Mouse (Mus musculus): ENCODE measurements around the gene Sh3bp4. TPM values are rescaled to one million over a fixed set of nuclear protein-coding genes. Genes with fewer than 3 reads are reported as not detected.

The Sh3bp4 gene
- polyA plus RNA-seq, 1 experiment from 2014 or later, result 13.7 TPM

GRCm38 (mm10) chr1:89068812-89069211, 1.4 kb upstream of the Sh3bp4 start:
- WGBS, result 56% methylated on average over 5 of the region's 5 CpGs
- H3K4me3 ChIP-seq (ENCODE audit: low read length), result no peak overlapping the region
- no peaks in the 10 kb centered on the region for H3K27me3 ChIP-seq (replicated peaks; ENCODE audit: control insufficient read depth, insufficient read depth, low read length)
- H3K9me3 ChIP-seq (ENCODE audit: control insufficient read depth, low read length), result no peaks in the 10 kb centered on the region
- H3K27ac ChIP-seq (ENCODE audit: low read depth, low read length), result no peak overlapping the region
- H3K36me3 ChIP-seq (ENCODE audit: control insufficient read depth, insufficient read depth, low read length), result no peaks in the 10 kb centered on the region
- no peak overlapping the region for H3K9ac ChIP-seq (ENCODE audit: low read depth, low read length)
- peak overlapping the region; percentile 74; the same call in 1 of the 2 replicates for H3K4me2 ChIP-seq (ENCODE audit: low read length)
- ATAC-seq, result no peak
- H3K4me1 ChIP-seq (ENCODE audit: control insufficient read depth, insufficient read depth, low read depth, low read length), result peaks cover 25% of the 10 kb centered on the region

GRCm38 (mm10) chr1:89069479-89070102, 624 bp upstream of the Sh3bp4 start:
- ATAC-seq, result peak; percentile 34
- peaks cover 25% of the 10 kb centered on the region for H3K4me1 ChIP-seq (ENCODE audit: control insufficient read depth, insufficient read depth, low read depth, low read length)
- no peaks in the 10 kb centered on the region for H3K36me3 ChIP-seq (ENCODE audit: control insufficient read depth, insufficient read depth, low read length)
- H3K27ac ChIP-seq (ENCODE audit: low read depth, low read length), result peak overlapping the region; percentile 67
- peak overlapping the region; percentile 89 for H3K4me3 ChIP-seq (ENCODE audit: low read length)
- H3K4me2 ChIP-seq (ENCODE audit: low read length), result peak overlapping the region; percentile 74
- H3K9ac ChIP-seq (ENCODE audit: low read depth, low read length), result peak overlapping the region; percentile 77
- H3K9me3 ChIP-seq (ENCODE audit: control insufficient read depth, low read length), result no peaks in the 10 kb centered on the region
- under 1% methylated on average over 25 of the region's 25 CpGs for WGBS
- no peaks in the 10 kb centered on the region for H3K27me3 ChIP-seq (replicated peaks; ENCODE audit: control insufficient read depth, insufficient read depth, low read length)

- Histone ChIP-seq H3K9ac (ENCODE audit: low read depth, low read length) (peak overlapping the region; percentile 77), H3K27me3 (replicated peaks; ENCODE audit: control insufficient read depth, insufficient read depth, low read length) (no peaks in the 10 kb centered on the region), H3K27ac (ENCODE audit: low read depth, low read length) (peak overlapping the region; percentile 82), H3K9me3 (ENCODE audit: control insufficient read depth, low read length) (no peaks in the 10 kb centered on the region), H3K4me2 (ENCODE audit: low read length) (peak overlapping the region; percentile 74), H3K4me1 (ENCODE audit: control insufficient read depth, insufficient read depth, low read depth, low read length) (peaks cover 25% of the 10 kb centered on the region), H3K36me3 (ENCODE audit: control insufficient read depth, insufficient read depth, low read length) (no peaks in the 10 kb centered on the region), H3K4me3 (ENCODE audit: low read length) (peak overlapping the region; percentile 89)
- ATAC-seq, result peak; percentile 14
- WGBS, result 0% methylated on average over 23 of the region's 28 CpGs
These were observed 701 bp downstream of the Sh3bp4 start for GRCm38 (mm10) chr1:89070871-89071361.

- ATAC-seq, result no peak
- WGBS, result 5% methylated on average over 15 of the region's 15 CpGs
- peak overlapping the region; percentile 89 for H3K4me3 ChIP-seq (ENCODE audit: low read length)
- no peaks in the 10 kb centered on the region for H3K36me3 ChIP-seq (ENCODE audit: control insufficient read depth, insufficient read depth, low read length)
- H3K9ac ChIP-seq (ENCODE audit: low read depth, low read length), result peak overlapping the region; percentile 77
- H3K27me3 ChIP-seq (replicated peaks; ENCODE audit: control insufficient read depth, insufficient read depth, low read length), result no peaks in the 10 kb centered on the region
- H3K9me3 ChIP-seq (ENCODE audit: control insufficient read depth, low read length), result no peaks in the 10 kb centered on the region
- peaks cover 25% of the 10 kb centered on the region for H3K4me1 ChIP-seq (ENCODE audit: control insufficient read depth, insufficient read depth, low read depth, low read length)
- peak overlapping the region; percentile 36; the same call in 1 of the 2 replicates for H3K27ac ChIP-seq (ENCODE audit: low read depth, low read length)
- H3K4me2 ChIP-seq (ENCODE audit: low read length), result peak overlapping the region; percentile 74
These were observed 1.3 kb downstream of the Sh3bp4 start for GRCm38 (mm10) chr1:89071371-89072142.

GRCm38 (mm10) chr1:89072143-89072990, 2.2 kb downstream of the Sh3bp4 start:
- no peak for ATAC-seq
- peak overlapping the region; percentile 74 for H3K4me2 ChIP-seq (ENCODE audit: low read length)
- peak overlapping the region; percentile 36; the same call in 1 of the 2 replicates for H3K27ac ChIP-seq (ENCODE audit: low read depth, low read length)
- H3K4me3 ChIP-seq (ENCODE audit: low read length), result peak overlapping the region; percentile 89
- H3K9ac ChIP-seq (ENCODE audit: low read depth, low read length), result peak overlapping the region; percentile 39
- H3K4me1 ChIP-seq (ENCODE audit: control insufficient read depth, insufficient read depth, low read depth, low read length), result peaks cover 25% of the 10 kb centered on the region
- WGBS, result 13% methylated on average over 14 of the region's 14 CpGs
- H3K9me3 ChIP-seq (ENCODE audit: control insufficient read depth, low read length), result no peaks in the 10 kb centered on the region
- H3K36me3 ChIP-seq (ENCODE audit: control insufficient read depth, insufficient read depth, low read length), result no peaks in the 10 kb centered on the region
- no peaks in the 10 kb centered on the region for H3K27me3 ChIP-seq (replicated peaks; ENCODE audit: control insufficient read depth, insufficient read depth, low read length)

GRCm38 (mm10) chr1:89073291-89073846, 3.2 kb downstream of the Sh3bp4 start:
- no peak for ATAC-seq
- Histone ChIP-seq H3K9me3 (ENCODE audit: control insufficient read depth, low read length) (no peaks in the 10 kb centered on the region), H3K9ac (ENCODE audit: low read depth, low read length) (no peak overlapping the region), H3K4me3 (ENCODE audit: low read length) (no peak overlapping the region; the same call in 1 of the 2 replicates), H3K27me3 (replicated peaks; ENCODE audit: control insufficient read depth, insufficient read depth, low read length) (no peaks in the 10 kb centered on the region), H3K4me2 (ENCODE audit: low read length) (peak overlapping the region; percentile 74), H3K4me1 (ENCODE audit: control insufficient read depth, insufficient read depth, low read depth, low read length) (peaks cover 25% of the 10 kb centered on the region), H3K27ac (ENCODE audit: low read depth, low read length) (0 out of 2 replicates have a peak overlapping the region, but pooled peaks have one; percentile 20), H3K36me3 (ENCODE audit: control insufficient read depth, insufficient read depth, low read length) (no peaks in the 10 kb centered on the region)
- WGBS, result 59% methylated on average over 5 of the region's 5 CpGs

- Histone ChIP-seq H3K4me2 (ENCODE audit: low read length) (no peak overlapping the region), H3K4me1 (ENCODE audit: control insufficient read depth, insufficient read depth, low read depth, low read length) (peaks cover 16% of the 10 kb centered on the region), H3K9me3 (ENCODE audit: control insufficient read depth, low read length) (no peaks in the 10 kb centered on the region), H3K4me3 (ENCODE audit: low read length) (no peak overlapping the region), H3K27me3 (replicated peaks; ENCODE audit: control insufficient read depth, insufficient read depth, low read length) (no peaks in the 10 kb centered on the region), H3K9ac (ENCODE audit: low read depth, low read length) (no peak overlapping the region), H3K36me3 (ENCODE audit: control insufficient read depth, insufficient read depth, low read length) (no peaks in the 10 kb centered on the region), H3K27ac (ENCODE audit: low read depth, low read length) (no peak overlapping the region)
- no peak for ATAC-seq
- WGBS, result 74% methylated on average over 6 of the region's 6 CpGs
These were observed 4.5 kb downstream of the Sh3bp4 start for GRCm38 (mm10) chr1:89074678-89075077.

GRCm38 (mm10) chr1:89075120-89075519, 4.9 kb downstream of the Sh3bp4 start:
- no peaks in the 10 kb centered on the region for H3K27me3 ChIP-seq (replicated peaks; ENCODE audit: control insufficient read depth, insufficient read depth, low read length)
- H3K4me2 ChIP-seq (ENCODE audit: low read length), result no peak overlapping the region
- ATAC-seq, result no peak
- H3K4me3 ChIP-seq (ENCODE audit: low read length), result no peak overlapping the region
- H3K9ac ChIP-seq (ENCODE audit: low read depth, low read length), result no peak overlapping the region
- peaks cover 16% of the 10 kb centered on the region for H3K4me1 ChIP-seq (ENCODE audit: control insufficient read depth, insufficient read depth, low read depth, low read length)
- 63% methylated on average over 8 of the region's 8 CpGs for WGBS
- H3K9me3 ChIP-seq (ENCODE audit: control insufficient read depth, low read length), result no peaks in the 10 kb centered on the region
- H3K27ac ChIP-seq (ENCODE audit: low read depth, low read length), result no peak overlapping the region
- H3K36me3 ChIP-seq (ENCODE audit: control insufficient read depth, insufficient read depth, low read length), result no peaks in the 10 kb centered on the region
